Mouse (Mus musculus) embryo, embryonic 11.5 days (tissue): ENCODE results near the gene Usp20.
A peak's percentile ranks its signal among the peaks of the same experiment; 100 is the strongest.

Experiments used
- DNase-seq: peaks from one replicate; pipeline ENCODE4 v3.0.0-alpha.2; 2012; ENCODE audit warnings: low read depth, low spot score

Gene Usp20

DNA sequence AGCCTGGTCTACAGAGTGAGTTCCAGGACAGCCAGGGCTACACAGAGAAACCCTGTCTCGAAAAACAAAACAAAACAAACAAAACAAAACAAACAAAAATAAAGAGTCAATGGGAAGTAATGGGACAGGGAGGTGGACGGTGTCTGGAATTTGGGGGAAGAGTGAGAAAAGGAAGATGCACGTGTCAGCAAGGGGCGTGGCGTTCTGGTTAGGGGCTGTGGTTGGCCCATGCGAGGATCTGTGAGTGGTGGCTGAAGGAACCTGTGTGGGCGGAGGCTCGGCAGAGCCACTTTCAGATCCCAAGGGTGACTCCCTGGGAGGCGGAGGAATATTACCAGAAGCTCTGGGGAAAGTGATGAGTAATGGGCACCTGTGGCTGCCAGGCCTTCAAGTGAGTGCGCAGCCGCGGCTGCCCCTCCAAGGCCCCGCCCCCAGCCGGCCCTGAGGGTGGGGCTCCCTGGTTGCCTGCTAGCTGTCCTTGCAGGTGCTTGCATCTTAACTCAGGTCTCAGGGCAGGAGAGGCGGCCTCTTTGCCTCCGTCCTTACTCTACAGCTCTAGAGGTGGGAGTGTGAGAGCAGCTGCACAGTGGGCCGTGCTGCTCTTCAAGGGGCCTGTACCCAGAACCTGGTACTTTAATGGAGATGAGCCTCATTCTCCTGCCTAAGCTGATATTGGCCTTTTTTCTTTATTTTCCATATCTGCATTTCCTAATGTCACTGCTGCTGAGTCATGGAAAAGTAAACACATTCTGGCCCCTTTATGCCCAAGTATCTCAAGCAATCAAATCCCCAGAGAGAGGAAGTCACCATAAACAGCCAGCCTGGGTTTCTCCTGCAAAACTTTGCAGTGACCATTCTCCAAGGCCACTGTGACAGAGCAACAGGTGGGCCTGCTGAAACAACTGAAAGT, 3.3 kb downstream of the Usp20 start:
- DNase-seq = no peak

DNA sequence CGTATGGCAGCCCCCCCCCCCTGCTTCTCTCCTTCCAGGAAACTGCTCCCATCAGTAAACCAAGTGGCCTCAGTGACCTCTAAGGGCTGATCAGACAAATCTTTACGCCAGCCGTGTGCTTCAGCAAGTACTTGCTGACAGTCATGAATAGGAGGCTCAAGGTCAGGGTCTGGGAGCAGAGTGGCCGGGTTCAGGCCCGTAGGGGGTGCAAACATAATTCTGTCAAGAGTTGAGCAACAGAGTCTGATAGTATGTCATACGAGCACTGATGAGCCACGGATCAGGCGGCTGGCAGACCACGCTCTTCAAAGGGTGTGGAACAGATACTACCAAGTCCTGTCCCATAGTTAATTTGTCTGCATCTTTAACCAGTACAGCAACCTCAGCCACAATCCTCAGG, 8.1 kb downstream of the Usp20 start:
- no peak for DNase-seq

GRCm38 (mm10) chr2:30994853-30995252, 12.8 kb downstream of the Usp20 start:
- DNase-seq = no peak

- no peak for DNase-seq
Observed at GRCm38 (mm10) chr2:30995432-30995996, 13.4 kb downstream of the Usp20 start.

DNA sequence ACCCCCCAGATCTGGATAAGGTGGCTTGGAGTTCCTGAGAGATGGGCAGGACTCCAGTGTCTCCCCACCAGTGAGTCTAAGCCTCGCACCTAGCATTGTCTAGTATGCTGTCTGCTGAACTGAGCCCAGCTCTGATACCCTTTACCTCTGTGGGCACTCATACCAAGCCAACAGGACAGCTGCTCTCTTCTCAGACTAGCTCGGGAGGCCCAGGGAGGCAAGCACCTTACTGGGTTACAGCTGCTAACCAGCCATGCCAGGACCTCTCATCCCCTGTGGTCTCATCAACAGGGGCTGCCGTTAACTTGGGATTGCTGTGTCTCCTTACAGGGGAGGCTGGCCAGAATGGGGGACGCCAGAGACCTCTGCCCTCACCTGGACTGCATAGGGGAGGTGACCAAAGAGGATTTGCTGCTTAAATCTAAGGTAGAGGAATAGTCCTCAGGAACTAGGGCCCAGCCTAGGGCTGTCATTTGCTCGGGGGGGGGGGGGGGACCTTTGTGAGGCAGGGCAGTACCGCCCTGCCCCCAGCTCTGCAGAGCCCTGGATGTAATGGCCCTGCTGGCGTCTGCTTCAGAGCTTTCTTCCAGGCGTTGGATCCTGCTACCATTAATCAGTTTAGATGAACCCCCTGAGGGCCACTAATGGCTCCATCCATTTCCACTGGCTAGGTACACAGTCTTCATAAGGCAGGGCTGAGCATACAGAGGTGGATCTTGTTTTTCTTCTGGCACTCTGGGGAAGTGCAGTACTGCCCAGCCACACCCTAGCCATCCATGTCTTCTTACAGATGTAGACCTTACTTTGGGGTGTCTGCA, 16.6 kb downstream of the Usp20 start:
- no peak for DNase-seq

GRCm38 (mm10) chr2:31002857-31003256, 20.8 kb downstream of the Usp20 start:
- DNase-seq = no peak

DNA sequence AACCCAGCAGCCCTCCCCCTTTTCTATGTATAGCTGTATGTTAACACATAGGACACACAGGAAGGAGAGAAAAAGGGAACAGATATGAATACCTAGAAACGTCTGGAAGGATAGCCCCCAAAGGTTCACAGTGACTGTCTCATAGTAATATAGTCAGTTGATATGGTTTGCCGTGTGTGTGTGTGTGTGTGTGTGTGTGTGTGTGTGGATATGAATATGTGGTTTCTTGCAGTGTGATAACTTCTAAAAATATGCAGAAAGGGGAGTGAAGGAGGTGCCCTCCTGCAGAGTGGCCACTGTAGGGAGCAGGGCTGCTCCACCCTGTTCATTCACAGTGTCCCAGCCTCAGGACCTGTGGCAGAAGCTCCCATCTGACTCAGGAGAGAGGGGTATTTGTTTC, 23.4 kb downstream of the Usp20 start:
- no peak for DNase-seq

- no peak for DNase-seq
Observed at GRCm38 (mm10) chr2:31006434-31006833, 24.4 kb downstream of the Usp20 start.

GRCm38 (mm10) chr2:31007208-31007607, 25.1 kb downstream of the Usp20 start:
- DNase-seq = no peak

GRCm38 (mm10) chr2:31013371-31014120, 31.5 kb downstream of the Usp20 start:
- no peak for DNase-seq

GRCm38 (mm10) chr2:31017625-31018317, 35.7 kb downstream of the Usp20 start:
- no peak for DNase-seq

- no peak for DNase-seq
Observed at GRCm38 (mm10) chr2:31018519-31018918, 36.4 kb downstream of the Usp20 start.

- DNase-seq = no peak
Observed at GRCm38 (mm10) chr2:31019011-31019410, 36.9 kb downstream of the Usp20 start.

- DNase-seq = no peak
Observed at GRCm38 (mm10) chr2:31020202-31020601, 38.1 kb downstream of the Usp20 start.

DNA sequence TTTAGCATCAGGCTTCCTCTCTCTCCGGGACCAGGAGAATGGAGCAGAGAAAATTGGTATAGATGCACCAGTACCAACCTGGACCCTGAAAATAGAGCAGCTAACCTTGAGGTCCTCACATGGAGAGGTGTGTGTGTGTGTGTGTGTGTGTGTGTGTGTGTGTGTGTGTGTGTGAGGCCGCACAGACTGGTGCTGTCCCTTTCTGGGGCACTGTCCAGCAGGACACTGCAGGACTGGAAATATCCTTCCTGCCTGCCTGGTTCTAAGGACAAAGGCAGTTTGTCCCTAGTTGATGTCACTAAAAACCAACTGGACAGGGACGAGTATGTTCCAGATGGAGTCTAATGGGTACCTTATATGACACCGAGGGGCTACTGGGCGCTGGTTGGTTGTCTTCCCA, 41.9 kb downstream of the Usp20 start:
- DNase-seq = no peak

DNA sequence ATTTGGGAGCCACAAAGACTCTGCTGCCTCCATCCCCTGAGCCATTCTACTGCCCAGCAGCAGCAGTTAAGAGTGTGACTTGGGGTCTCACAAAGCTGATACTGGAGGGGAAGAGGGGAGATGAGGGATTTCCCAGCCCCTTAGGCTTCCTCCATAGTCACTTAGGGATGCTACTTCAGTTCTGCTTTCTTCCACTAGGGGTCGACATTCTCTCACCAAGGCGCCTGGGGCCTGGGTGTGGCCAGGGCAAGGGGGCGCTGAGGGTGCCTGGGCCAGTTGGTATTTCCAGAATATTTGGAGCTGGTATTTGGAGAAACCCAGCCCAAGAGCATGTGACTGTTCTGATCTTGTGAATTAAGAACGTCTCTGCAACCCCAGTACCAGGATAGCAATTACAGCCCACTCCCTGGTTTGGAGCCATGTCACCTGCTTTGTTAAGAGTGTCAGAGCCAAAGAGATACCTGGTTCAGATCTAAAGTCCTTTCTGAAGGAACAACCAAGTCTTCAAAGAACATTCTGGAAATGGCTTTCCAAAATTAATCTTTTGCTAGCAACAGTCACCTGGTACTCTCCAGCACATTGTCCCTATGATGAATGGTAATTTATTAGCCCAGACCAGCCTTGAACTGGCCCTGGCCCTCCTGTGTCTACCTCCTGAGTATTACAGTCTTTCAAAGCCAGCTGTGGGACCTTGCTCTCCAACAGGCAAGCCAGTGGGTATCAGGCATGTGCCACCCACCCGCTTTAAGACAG, 42.7 kb downstream of the Usp20 start:
- DNase-seq = peak; percentile 36

GRCm38 (mm10) chr2:31025458-31025857, 43.4 kb downstream of the Usp20 start:
- no peak for DNase-seq

- DNase-seq = no peak
Observed at GRCm38 (mm10) chr2:31026642-31027041, 44.6 kb downstream of the Usp20 start.

DNA sequence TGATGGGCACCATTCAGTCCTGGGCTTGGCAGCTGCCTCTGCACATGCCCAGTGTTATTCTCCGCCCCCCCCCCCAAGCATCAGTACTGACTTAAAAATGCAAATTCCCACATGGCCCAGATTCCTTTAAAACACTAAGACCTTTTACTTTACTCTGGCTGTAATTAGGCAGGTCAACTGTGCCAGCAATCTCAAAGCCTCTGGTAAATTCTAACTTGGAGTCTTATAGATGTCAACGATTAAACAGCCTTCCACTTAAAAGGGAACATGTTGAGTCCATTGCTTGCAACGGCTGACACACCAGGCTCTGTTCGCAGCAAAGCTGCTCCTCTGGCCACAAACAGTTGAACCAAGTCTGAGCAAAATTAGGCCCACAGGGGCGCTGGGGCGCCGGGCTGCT, 49.9 kb downstream of the Usp20 start:
- DNase-seq = no peak

GRCm38 (mm10) chr2:31036811-31037210, 54.7 kb downstream of the Usp20 start:
- DNase-seq = no peak
